Mouse (Mus musculus): ENCODE data around the gene Prepl.
A peak's percentile ranks its signal among the peaks of the same experiment; 100 is the strongest.

Gene Prepl

DNA sequence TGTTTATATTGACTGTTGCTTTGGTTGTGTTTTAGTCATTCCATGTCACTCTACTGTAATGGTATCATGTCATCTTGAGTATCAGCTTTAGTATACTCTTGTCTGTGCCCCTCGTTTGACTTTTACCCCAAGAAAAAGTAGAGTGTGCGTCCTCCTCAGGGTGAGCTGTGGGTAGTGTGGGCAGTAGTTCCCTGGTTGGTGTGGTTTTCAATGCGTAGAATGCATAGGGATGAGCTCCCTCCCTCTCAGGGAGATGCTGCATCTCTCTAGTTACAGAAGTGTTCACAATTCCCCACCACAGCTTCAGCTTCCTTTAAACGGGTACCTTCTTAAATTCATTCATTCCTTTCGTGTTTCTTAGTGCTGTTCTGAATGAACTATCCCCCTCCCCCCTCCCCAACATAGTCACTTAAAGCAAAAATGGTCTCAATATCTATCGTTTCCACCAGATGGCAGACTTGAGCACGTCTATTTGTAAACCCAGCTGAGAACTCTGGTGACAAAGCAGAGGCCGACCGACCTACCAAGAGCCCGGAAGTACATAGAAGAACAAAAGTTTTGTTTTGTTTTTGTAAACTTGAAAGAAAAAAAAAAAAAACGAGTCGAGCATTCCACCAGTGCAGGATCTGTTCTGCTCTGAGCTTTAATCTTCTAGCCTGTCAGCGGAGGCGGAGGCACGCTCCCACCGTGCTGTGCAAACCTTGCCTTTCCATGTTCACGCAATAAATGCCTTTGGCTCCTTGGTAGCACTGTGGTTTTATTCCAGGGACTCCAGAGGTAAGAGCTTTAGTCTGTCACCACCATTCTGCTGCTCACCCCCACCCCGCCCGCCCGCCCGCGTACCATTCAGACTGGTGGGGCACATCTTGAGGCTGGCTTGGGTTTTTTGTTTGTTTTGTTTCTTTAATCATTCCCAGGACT, 66.5 kb downstream of the Prepl start:
- DNase-seq (ENCODE audit: low spot score) = peak; percentile 50

- DNase-seq (ENCODE audit: low spot score) = no peak
These were observed 69.7 kb downstream of the Prepl start for GRCm38 (mm10) chr17:85020343-85020742.

DNA sequence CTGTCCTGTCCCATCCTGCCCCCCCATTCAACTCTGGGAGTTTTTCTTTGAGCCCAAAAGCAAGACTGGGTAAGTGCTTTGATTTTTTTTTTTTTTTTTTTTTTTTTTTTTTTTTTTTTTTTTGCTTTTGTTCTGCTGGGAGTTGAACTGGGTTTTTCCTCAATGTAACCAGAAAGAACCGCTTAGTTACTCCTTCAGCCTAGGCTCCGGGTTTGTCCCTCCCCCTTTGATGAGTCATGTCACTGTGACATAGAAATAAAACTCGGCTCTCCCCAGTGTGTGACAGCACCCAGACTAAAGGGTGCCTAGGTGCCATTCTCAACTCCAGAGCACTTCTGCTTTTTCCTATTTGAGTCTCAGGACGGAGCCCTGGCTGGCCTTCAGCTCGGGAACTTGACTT, 71.2 kb downstream of the Prepl start:
- DNase-seq (ENCODE audit: low spot score) = no peak

GRCm38 (mm10) chr17:85018344-85018743, 71.7 kb downstream of the Prepl start:
- no peak for DNase-seq (ENCODE audit: low spot score)

DNA sequence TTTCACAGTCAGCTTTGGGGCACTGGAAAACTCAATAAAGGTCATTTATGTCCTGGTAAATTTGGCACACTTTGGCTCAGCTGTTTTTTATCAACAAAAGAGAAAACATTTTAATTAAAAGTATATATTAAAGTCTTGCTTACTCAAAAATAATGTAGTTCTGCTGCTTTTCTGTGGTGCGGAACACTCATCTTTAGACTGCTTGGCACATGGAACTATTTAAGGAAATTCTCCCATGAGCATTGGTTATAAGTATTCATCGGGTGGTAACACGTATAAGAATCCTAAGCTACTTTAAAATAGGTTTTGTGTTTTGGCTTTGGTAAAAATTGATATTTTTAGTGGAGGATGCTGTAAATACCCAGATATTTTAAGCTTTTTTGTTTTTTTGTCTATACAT, 75.4 kb downstream of the Prepl start:
- DNase-seq (ENCODE audit: low spot score) = no peak

- no peak for DNase-seq (ENCODE audit: low spot score)
These were observed 76.6 kb downstream of the Prepl start for GRCm38 (mm10) chr17:85013485-85013884.
